Mouse (Mus musculus): Measurements from ENCODE around the gene Mecom. TPM values are rescaled to one million over a fixed set of nuclear protein-coding genes. Genes with fewer than 3 reads are reported as not detected.

Mecom gene
- polyA plus RNA-seq, 1 experiment = 7.3 TPM

DNA sequence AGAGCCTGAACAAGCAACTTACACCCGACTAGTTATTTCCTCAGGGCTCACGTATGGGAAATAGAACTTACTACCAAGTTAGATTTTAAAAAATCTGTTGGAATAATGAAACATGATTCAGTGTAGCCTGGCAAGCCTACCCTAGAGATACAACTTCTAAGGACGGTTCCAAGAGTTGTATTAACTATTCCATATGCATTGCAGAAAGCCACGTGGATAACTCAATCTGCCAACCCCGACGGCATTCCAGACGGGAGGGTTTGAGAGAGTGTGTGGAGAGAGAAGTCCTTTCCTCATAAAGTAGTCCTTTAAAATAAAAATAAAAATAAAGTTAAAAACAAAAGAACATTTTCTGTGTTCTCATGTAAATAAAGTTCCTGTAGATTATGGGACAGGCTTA, 393.4 kb downstream of the Mecom start:
- TF ChIP-seq POLR2A (IDR thresholded peaks at IDR 0.05; ENCODE audit: borderline replicate concordance, extremely low read depth, insufficient read depth, insufficient read length, poor library complexity, severe bottlenecking) (no peak), CTCF (IDR thresholded peaks at IDR 0.05; ENCODE audit: borderline replicate concordance, extremely low read depth, insufficient read depth, insufficient read length) (no peak)
- no peak for DNase-seq (ENCODE audit: low read depth)

DNA sequence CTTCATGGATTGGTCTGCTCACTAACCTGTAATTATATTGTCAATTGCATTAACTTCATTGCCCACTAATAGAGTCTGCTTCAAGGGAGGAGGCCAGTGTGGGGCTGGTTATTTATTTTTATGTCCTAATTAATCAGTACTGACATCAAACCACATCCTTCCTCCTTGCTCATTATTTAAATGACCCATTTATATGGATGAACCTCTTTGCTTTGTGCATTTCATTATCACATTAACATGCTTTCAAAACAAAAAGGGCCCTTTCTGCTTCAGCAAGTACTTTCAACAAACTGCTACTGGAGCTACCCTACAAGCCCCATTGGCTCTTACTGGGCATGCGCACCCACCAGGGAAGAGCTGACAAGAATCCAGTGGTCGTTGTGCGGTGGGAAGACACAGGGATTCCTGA, 393.9 kb downstream of the Mecom start:
- peak; percentile 88 for DNase-seq (ENCODE audit: low read depth)
- TF ChIP-seq CTCF (IDR thresholded peaks at IDR 0.05; ENCODE audit: borderline replicate concordance, extremely low read depth, insufficient read depth, insufficient read length) (no peak), POLR2A (IDR thresholded peaks at IDR 0.05; ENCODE audit: borderline replicate concordance, extremely low read depth, insufficient read depth, insufficient read length, poor library complexity, severe bottlenecking) (no peak)

DNA sequence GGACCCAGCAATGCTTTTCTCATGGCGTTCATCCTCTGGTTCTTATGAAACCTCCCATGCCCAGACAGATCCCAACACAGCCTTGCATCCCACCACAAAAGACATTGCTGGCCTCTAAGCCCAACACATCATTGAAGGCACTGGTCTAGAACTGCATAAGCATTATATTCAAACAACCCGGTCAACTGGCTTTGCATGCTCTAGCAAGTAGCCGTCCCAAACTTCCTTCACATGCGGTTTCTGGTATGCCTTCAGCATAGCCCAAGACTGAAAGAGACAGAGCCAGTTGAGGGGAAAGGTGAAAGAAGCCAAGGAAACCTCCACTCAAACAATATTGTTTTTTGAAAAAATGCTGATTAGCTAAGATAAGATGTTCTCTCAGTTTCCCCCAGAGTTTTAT, 397.7 kb downstream of the Mecom start:
- no peak for DNase-seq (ENCODE audit: low read depth)
- no peak for TF ChIP-seq CTCF (IDR thresholded peaks at IDR 0.05; ENCODE audit: borderline replicate concordance, extremely low read depth, insufficient read depth, insufficient read length)
- TF ChIP-seq POLR2A (IDR thresholded peaks at IDR 0.05; ENCODE audit: borderline replicate concordance, extremely low read depth, insufficient read depth, insufficient read length, poor library complexity, severe bottlenecking) = no peak

DNA sequence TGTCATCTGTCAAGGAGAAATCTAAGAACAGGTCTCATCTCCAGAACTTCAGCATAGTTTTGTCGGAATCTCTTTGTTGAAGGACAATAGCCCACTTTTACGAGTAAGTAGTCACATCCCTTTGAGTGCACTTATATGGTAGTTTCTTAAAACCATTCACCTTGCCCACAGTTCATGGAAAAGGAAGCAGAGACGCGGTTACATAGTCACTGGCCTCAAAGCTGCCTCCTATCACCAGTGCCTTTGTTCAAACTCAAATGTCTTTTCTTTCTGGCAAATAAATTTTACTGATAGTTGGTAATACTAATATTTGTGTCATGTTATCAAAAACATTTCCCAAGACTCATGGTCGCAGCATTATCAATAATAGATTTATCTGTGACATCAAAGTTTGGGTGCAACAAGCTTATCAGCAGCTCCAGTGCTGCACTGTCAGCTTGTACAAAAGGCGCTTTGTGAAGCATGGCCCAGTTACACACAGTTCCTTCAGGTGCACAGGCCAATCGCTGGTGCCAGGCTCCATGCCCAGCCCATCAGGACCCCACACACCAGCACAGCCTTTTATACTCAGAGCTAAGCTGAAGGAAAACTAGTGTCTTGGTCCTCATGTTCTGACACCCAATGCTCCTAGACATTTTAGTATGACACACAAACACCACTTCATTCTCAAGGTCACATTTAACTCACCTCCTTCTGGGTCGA, 399.3 kb downstream of the Mecom start:
- TF ChIP-seq CTCF (IDR thresholded peaks at IDR 0.05; ENCODE audit: borderline replicate concordance, extremely low read depth, insufficient read depth, insufficient read length) = no peak
- no peak for TF ChIP-seq POLR2A (IDR thresholded peaks at IDR 0.05; ENCODE audit: borderline replicate concordance, extremely low read depth, insufficient read depth, insufficient read length, poor library complexity, severe bottlenecking)

DNA sequence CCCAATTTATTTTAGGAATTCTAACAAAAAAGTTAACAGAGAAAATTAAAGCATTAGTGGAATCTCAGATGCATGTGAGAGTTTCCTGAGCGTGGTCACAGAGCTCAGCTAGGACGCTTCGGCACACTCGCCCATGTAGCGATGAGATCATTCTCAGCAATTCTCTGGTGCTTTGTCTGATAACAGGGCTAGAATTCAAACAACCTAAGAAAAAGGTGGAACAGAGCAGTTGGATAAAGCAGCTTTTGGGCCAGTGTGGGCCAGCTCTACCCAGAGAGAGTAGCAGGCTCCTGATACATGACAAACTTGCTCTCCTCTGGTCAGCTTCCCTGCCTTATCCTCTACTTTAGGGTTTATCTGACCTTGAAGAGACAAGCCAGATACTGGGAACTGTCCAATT, 402.8 kb downstream of the Mecom start:
- peak; percentile 10 for DNase-seq (ENCODE audit: low read depth)
- TF ChIP-seq CTCF (IDR thresholded peaks at IDR 0.05; ENCODE audit: borderline replicate concordance, extremely low read depth, insufficient read depth, insufficient read length) = no peak
- no peak for TF ChIP-seq POLR2A (IDR thresholded peaks at IDR 0.05; ENCODE audit: borderline replicate concordance, extremely low read depth, insufficient read depth, insufficient read length, poor library complexity, severe bottlenecking)

More for the DNA sequence above, 399.3 kb downstream of the Mecom start:
- DNase-seq (ENCODE audit: low read depth) = no peak

DNA sequence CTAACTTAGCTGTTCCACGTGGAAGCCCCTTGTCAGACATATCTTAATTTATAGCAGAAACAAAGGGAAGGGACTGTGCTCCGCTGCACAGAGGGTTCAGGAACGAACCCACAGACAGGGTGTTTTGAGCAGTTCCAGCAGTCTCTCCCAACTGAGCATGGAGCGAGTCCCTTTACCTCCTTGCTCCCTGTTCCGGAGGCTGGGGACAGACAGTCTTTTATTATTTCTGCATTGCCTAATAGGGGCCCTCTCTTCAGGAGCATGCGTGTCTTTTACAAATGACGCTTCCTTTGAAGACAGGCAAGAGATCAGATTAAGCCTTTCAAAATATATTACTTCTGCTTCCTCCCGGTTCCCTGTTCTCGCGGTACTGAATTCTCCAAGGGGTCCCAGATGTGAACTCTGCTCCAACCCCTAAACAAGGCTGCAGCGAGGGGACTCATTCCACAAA, 403.8 kb downstream of the Mecom start:
- TF ChIP-seq POLR2A (IDR thresholded peaks at IDR 0.05; ENCODE audit: borderline replicate concordance, extremely low read depth, insufficient read depth, insufficient read length, poor library complexity, severe bottlenecking) (no peak), CTCF (IDR thresholded peaks at IDR 0.05; ENCODE audit: borderline replicate concordance, extremely low read depth, insufficient read depth, insufficient read length) (no peak)
- peak; percentile 15 for DNase-seq (ENCODE audit: low read depth)

DNA sequence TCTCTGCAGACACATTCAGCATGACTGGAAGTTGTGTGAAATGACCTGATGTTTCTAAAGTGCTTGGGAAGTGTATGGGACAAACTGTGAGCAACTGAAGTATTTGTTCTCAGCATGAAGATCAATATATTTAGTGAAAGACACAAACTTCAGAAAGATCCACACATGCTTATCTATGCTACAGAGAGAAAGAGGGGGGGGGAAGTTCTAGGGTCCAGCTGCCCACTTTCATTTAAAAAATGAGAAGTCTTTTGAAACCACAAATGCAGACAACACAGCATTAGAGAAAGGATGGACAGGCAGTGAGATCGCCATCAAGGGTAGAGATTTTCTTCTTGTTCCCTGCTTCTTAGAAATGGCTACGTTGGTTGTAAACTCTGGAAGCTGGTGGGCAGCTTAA, 404.4 kb downstream of the Mecom start:
- DNase-seq (ENCODE audit: low read depth) = no peak
- no peak for TF ChIP-seq CTCF (IDR thresholded peaks at IDR 0.05; ENCODE audit: borderline replicate concordance, extremely low read depth, insufficient read depth, insufficient read length)
- no peak for TF ChIP-seq POLR2A (IDR thresholded peaks at IDR 0.05; ENCODE audit: borderline replicate concordance, extremely low read depth, insufficient read depth, insufficient read length, poor library complexity, severe bottlenecking)

DNA sequence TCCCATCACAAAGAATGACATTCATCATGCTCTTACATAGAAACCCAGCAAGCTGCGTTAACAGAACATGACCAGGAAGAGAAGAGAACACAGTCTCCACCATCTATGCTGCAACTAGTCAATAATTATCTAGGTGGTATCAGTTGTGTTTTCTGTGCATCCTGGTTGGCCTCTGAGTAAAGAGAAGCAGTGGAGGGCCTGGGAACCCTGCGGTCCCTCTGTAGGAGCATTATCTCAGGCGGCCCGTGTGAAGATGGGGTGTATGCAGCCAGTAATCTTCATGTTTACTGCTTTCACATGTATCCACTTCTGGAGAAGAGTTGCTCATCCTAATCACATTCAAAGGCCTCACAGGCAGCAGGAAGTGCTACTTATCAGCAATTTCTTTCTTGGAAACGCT, 407.5 kb downstream of the Mecom start:
- DNase-seq (ENCODE audit: low read depth) = no peak
- no peak for TF ChIP-seq CTCF (IDR thresholded peaks at IDR 0.05; ENCODE audit: borderline replicate concordance, extremely low read depth, insufficient read depth, insufficient read length)
- no peak for TF ChIP-seq POLR2A (IDR thresholded peaks at IDR 0.05; ENCODE audit: borderline replicate concordance, extremely low read depth, insufficient read depth, insufficient read length, poor library complexity, severe bottlenecking)

DNA sequence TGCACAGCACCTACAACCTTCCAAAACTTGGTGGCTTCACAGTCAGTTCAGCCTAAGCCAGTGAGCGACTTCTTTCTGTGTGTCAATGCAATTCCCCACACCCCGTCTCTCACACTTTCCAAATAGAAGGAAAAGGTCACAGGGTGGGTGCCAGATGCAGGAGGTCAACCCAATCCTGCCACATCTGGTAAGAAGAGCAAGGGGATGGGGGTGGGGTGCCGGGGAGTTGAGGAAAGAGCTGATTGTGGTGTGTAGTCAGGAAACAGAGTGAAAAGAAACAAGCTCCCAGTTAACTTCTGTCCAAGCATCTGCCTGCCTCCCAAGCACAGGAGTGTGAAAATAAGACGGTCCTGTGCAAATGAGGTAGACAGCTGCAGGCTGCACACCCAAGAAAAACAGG, 408.1 kb downstream of the Mecom start:
- no peak for DNase-seq (ENCODE audit: low read depth)
- TF ChIP-seq POLR2A (IDR thresholded peaks at IDR 0.05; ENCODE audit: borderline replicate concordance, extremely low read depth, insufficient read depth, insufficient read length, poor library complexity, severe bottlenecking) (no peak), CTCF (IDR thresholded peaks at IDR 0.05; ENCODE audit: borderline replicate concordance, extremely low read depth, insufficient read depth, insufficient read length) (no peak)

DNA sequence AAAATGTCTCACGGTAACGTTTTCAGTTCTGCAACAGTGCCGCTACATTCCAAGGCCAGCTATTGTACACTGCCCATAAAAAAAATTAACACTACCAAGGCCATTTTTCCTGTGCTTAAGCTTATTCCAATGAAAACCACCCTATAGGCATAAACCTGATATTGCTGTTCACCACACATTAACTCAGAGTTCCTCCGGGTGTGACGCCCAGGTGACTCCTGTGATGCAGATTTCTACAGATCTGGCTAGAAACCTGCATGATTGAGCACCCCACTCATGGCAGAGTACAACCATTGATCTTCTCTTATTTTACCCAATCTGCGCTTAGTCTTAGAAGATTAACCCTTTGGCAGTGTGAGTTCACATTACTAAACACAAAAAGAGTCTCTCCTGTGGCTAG, 409.2 kb downstream of the Mecom start:
- no peak for DNase-seq (ENCODE audit: low read depth)
- TF ChIP-seq POLR2A (IDR thresholded peaks at IDR 0.05; ENCODE audit: borderline replicate concordance, extremely low read depth, insufficient read depth, insufficient read length, poor library complexity, severe bottlenecking) = no peak
- TF ChIP-seq CTCF (IDR thresholded peaks at IDR 0.05; ENCODE audit: borderline replicate concordance, extremely low read depth, insufficient read depth, insufficient read length) = no peak

DNA sequence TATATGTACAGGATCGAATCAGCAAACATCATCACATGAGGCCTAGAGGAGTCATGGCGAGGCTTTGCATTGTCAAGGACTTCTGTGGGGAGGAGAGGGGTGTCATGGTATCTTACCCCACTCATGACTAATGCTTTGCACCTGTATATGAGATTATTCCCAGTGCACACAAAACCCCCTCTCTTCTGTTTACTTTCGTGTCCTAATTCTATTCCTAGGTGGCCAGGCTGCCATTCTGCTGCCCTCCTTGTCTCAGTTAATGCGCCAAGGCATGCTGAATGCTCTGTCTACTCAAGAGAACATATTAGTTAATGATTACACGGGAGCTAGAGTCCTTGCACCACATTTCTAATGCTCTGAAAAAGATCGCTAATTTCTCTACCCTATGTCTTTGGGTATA, 412.0 kb downstream of the Mecom start:
- TF ChIP-seq CTCF (IDR thresholded peaks at IDR 0.05; ENCODE audit: borderline replicate concordance, extremely low read depth, insufficient read depth, insufficient read length) = no peak
- no peak for TF ChIP-seq POLR2A (IDR thresholded peaks at IDR 0.05; ENCODE audit: borderline replicate concordance, extremely low read depth, insufficient read depth, insufficient read length, poor library complexity, severe bottlenecking)
- no peak for DNase-seq (ENCODE audit: low read depth)

DNA sequence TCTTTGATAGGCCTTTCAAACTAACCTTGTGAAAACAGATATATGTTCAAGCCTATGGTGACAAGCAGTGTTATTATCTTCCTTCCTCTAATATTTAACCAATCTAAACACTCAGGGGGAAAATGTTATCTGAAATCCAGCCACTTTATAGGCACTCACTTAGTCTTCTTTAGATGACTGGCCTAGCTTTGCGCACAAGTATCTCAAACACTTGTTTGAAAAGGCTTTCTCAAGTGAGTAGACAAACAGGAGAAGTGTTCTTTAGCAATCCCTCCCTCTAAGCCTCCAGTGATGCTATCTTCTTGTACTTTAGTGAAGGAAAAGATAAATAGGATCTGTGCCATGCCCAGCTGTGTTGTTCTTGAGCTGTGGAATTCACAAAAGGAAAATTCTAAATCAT, 412.7 kb downstream of the Mecom start:
- no peak for TF ChIP-seq POLR2A (IDR thresholded peaks at IDR 0.05; ENCODE audit: borderline replicate concordance, extremely low read depth, insufficient read depth, insufficient read length, poor library complexity, severe bottlenecking)
- no peak for DNase-seq (ENCODE audit: low read depth)

Measured in brain, embryonic 14.5 days (tissue).